Mouse (Mus musculus) cerebellum, adult 11-12 months (tissue): ENCODE measurements around the gene Epn1.
A peak's percentile ranks its signal among the peaks of the same experiment; 100 is the strongest.

ENCODE experiments used
- DNase-seq: peaks from one replicate; pipeline ENCODE4 v3.0.0; 2022

The Epn1 gene

DNA sequence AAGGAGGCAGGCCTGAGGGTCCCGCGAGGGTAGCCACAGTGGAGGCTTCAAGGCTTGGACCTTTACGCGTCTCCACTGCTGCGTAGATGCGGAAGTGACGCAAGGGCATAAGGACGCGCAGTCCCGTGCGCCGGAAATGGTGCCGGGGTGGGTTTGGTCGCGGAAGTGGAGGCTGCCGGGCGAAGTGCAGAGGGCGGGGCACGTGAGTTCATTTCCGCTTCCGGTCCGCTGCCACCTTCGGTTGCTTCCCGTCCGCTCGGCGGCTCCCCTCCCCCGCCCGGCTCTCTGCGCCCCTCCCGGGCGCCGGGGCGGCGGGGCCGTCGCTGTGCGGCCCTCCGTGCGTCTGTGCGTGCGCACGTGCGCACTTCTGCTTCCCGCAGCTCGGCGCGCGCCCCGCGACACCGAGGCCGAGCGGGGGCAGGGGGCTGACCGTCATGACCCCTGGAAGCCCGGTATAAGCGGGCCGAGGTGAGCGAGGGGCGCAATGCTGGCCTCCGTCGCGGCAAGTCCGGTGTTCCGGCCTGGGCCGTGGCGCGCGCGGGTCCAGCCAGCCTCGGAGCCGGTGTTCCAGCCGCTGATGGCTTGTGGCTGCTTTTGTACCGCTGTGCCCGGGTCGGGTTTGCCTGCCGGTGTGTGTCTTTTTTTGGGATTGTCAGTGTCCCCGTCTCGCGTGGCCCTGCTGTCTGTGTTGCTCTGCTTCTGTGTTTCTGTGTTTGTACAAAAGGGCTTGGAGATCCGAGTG, at the start of gene Epn1:
Gene Epn1, plus strand, starts transcription at position 226 of the 742 bp plus-strand sequence.
- DNase-seq: peak; percentile 97

DNA sequence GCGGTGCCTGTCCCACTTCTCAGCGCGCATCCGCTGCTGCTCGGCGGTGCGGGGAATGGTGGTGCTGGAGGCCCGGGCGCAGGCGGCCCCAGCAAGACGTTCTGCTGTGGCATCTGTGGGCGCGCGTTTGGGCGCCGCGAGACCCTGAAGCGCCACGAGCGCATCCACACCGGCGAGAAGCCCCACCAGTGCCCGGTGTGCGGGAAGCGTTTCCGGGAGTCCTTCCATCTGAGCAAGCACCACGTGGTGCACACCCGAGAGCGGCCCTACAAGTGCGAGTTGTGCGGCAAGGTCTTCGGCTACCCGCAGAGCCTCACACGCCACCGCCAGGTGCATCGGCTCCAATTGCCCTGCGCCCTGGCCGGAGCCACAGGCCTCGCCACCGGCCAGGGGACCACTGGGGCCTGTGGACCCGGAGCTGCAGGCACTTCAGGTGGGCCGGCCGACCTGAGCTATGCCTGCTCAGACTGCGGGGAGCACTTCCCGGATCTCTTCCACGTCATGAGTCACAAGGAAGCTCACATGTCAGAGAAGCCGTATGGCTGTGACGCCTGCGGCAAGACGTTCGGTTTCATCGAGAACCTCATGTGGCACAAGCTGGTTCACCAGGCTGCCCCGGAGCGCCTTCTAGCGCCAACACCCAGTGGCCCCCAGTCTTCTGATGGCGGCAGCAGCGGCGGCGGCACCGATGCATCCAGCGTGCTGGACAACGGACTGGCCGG, 49.3 kb upstream of the Epn1 start:
- no peak for DNase-seq

DNA sequence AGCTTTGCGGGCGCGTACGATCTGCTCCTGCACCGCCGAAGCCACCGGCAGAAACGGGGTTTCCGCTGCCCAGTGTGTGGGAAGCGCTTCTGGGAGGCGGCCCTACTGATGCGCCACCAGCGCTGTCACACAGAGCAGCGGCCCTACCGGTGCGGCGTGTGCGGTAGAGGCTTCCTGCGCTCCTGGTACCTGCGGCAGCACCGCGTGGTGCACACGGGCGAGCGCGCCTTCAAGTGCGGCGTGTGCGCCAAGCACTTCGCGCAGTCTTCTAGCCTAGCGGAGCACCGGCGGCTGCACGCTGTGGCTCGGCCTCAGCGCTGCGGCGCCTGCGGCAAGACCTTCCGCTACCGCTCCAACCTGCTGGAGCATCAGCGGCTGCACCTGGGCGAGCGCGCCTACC, 48.5 kb upstream of the Epn1 start:
- no peak for DNase-seq

DNA sequence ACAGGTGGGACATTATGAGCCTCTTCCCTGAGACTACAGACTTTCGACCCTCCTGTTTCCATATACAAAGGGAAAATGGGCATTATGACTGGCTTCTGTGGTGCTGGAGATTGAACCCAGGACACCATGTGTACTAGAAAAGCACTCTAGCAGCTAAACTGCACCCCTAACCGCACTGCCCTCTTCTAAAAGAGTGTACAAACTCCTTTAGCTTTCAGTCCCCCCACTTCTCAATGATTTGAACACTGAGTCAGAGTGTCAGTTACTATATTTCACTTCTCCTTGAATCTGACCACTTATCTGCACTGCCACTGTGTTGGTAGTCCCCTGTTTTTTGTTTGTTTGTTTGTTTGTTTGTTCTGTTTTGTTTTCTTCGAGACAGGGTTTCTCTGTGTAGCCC, 46.2 kb upstream of the Epn1 start, which contains the start of gene 4632433K11Rik:
Gene 4632433K11Rik, plus strand, starts transcription at position 301 of the 400 bp plus-strand sequence.
- no peak for DNase-seq

DNA sequence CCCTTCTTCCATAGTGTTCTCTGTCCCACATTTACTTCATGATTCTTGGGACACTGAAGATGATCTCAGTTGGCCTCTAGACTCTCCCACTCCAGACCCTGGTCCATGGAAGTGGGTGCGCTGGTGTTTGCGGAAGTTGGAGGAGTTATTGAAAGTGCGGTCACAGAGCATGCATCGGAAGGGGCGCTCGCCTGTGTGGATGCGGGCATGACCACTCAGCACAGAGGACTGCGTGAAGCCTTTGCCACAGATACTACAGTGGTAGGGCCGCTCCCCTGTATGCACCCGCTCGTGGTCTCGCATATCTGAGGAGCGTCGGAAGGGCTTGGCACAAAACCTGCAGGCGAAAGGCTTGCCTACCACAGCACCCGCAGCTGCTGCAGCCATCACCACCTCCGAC, 44.4 kb upstream of the Epn1 start:
- DNase-seq: no peak

DNA sequence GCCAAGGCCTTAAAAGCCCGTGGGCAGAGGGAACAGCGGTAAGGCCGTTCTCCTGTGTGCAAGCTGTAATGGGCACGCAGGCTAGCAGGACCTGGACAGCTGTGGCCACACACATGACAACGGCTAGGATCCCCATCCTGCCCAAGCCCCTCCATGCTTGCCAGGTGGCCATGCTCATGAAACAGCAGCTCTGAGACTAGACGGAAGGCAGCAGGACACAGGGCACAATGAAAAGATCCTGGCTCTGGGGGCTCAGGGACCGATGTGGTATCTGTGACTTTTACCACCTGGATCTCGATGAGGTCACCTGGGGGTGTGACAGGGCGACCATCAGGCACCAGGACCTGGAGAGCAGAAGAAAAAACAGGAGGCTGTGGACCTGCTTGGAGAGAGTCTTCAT, 43.9 kb upstream of the Epn1 start:
- DNase-seq: no peak

DNA sequence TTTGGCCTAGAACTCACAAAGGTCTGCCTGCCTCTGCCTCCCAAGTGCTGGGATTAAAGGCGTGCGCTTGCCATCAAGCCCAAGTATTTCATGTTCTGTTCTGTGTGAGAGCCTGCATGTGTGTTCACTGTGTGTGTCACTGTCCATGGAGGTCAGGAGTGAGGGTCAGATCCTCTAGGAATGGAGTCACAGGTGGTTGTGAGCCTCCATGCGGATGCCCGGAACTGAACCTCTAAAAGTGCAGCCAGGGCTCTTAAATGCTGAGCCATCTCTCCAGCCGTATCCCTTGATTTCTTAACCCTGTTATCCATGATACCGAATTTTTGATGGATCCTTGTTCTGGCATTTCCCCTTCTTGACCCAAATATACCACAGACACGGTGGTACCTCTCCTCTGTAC, 43.0 kb upstream of the Epn1 start:
- no peak for DNase-seq

DNA sequence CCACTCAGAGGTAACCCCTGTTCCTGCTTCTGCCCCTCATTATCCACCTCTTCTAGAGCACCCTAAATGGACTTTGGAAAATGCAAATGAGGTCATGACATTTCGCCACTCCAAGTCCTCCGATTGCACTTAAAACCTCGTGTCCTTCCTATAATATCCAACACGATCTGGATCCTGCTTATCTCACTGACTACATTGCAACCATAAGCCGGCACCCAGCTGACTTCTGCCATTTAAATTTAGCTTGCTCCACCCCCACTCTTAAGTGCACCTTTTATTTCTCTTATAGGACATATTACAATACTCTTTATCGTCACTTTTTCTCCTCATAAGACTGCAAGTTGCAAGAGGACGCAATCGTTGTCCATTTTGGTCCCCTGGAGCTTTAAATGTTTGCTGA, 42.6 kb upstream of the Epn1 start:
- no peak for DNase-seq

DNA sequence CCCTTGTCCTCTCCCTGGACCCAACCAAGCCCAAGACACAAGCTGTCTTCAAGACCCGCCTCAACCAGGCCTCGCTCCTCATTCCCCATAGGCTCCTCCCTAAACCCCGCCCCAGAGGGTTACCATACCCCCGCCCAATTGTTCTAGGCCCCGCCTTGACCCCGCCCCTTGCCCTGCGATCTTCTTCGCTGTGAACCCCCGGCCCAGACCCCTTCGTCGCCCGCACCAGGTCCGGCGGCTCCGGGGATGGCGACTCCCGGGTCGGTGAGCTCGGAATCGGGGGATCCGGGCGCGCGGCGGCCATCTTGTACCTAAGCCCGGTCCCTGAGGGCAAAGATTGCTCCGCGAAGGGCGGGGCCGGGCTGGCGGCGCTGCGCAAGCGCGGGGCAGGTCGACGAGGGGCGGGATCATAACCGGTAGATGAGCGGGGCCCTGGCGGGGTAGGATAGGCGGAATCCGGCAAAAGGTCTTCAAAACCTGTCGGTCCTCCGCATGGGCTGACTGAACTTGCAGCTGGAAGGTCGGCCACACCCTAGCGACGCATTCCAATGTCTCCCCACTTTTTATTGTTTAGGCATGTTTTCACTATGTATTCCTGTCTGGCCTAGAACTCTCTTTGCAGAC, 41.8 kb upstream of the Epn1 start, which contains the start of gene Zfp784:
Gene Zfp784, minus strand, starts transcription at position 338 of the 624 bp plus-strand sequence.
- peak; percentile 94 for DNase-seq

DNA sequence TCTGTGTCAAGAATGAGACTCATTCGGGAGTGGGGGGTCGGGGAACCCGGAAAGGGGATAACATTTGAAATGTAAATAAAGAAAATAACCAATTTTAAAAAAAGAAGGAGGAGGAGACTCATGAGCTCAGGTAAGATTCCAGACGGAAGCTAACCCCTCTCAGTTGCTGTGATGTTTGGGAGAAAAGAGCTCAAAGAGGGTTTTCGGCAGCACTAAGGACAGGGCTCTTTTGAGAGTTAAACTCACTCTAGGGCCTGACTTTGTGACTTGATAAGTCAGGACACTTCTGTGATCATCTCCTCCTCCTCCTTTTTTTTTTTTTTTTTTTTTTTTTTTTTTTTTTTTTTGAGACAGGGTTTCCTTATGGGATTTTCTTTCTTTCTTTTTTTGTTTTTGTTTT, 41.1 kb upstream of the Epn1 start:
- DNase-seq: no peak

DNA sequence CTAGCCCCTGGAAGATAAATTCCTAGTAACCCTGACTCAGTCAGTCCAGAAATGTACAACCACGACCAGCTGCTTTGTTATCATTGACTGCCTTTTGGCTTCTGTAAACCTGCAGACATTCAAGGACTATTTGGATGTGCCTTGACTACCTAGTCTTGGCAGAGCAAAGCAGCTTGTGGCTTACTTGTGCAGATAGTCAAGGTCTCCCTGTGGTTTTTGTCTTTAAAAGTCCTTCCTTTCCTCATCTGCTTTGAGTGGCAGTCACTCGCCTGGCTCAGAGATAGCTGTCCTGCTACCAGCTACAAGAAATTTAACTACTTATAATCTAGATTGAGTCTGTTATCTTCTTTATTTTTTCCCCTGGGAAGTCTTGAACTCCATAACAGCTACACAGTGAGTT, 35.1 kb upstream of the Epn1 start:
- no peak for DNase-seq

DNA sequence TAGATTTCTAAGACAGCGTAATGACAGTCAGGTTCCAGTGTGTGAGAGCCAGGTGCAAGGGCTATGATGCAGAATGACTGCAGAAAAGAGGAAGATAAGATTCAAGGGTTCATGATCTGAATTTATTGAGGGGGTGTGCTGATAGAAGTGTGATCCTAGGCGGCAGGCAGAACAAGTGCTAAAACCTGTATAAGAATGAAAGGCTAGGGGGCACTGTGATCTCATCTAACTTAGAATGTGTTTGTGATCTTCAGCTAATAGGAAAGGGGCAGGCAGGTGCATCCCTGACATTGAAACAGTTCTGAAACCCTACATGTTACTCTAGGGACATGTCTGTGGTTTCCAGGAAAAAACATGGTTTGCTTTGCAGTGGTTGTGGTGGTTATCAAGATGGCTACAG, 33.9 kb upstream of the Epn1 start:
- DNase-seq: no peak

DNA sequence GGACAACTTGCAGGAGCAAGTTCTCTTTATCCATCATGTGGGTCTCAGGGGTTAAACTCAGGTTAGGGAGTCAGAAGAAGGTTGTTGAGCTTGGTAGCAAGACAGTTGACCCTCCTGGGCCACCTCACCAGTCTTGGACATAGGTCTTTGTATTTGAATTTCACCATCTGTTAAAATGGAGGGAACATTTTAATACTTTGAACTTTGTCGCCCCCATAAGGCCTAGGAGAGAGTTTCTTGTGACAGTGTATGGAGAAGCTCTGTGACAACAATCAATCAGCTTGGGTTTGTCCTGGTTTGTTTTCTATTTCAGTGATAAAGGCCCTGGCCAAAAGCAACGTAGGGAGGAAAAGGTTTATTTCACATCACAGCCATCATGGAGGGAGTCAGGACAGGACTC, 32.7 kb upstream of the Epn1 start:
- DNase-seq: no peak

DNA sequence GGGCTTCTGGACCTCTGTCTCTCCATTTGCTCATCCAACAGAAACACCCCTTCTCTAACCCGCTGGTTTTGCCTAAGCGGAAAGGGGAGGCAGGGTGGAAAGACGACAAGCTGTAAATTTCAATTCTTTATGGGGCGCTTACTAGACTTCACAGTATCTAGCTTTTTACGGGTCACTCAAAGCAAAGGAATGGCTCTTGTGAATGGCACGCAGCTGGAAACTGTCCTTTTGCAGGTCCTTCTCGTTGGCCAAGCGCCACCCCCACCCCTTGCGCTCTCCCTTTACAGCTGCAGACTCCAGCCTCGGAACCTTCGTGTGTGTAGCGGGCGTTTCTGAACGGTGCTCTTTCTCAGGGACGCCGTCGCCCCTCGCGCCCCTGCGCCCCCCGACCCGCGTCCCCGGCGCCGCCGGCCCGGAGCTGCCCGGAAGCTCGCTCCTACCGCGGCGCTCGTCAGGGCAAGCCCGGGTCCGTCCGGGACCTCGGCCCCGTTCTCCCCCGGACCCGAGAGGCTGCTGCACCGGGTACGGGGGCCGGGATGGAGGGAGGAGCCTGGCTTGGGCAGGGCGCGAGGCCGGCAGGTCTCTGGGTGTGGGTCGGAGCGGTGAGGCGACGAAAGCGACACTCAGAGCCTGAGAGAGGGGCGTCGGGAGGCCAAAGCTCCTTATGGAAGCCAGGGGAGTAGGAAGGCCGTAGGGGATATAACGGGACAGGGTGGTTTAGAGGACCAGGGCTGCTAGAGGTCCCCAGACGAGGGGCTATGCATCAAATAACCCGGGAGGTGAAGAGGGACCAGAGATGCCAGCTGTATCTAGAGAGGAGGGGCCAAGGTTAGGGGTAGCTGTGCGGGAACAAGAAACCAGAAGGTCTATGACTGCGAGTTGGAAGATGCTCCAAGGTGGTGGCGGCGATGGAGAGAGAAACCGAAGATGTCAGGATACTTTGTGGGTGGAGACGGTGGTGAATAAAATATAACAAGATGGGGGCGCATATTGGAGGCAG, 28.5 kb upstream of the Epn1 start, which contains the start of gene Zfp580:
Gene Zfp580, plus strand, starts transcription at position 346 of the 1,000 bp plus-strand sequence.
- peak; percentile 83 for DNase-seq

DNA sequence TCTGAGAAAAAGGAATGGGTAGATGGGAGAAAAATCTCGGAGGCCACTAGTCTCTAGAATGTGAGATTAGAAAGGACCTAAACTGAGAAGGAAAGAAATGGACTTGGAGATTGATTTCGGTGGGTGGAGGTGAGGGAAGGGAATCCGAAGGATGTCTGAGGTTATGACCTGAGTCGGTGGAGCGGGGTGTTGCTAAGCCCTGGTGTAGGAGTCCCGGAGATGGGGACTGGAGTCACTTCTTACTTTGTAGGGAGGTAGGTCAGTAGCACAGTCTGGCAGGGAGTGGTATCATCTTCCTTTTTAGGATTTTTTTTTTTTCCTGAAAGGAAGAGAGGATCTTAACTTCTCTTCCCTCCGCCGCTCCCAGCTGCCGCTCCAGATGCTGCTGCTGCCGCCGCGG, 27.6 kb upstream of the Epn1 start:
- DNase-seq: no peak

DNA sequence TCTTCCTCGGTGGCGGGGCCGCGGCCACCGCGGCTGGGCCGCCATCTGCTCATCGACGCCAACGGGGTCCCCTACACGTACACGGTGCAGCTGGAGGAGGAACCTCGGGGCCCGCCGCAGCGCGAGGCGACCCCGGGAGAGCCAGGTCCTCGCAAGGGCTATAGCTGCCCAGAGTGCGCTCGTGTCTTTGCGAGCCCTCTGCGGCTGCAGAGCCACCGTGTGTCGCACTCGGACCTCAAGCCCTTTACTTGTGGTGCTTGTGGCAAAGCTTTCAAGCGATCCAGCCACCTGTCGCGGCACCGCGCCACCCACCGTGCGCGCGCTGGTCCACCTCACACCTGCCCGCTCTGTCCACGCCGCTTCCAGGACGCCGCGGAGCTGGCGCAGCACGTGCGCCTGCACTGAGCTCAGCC, 27.1 kb upstream of the Epn1 start:
- peak; percentile 62 for DNase-seq

DNA sequence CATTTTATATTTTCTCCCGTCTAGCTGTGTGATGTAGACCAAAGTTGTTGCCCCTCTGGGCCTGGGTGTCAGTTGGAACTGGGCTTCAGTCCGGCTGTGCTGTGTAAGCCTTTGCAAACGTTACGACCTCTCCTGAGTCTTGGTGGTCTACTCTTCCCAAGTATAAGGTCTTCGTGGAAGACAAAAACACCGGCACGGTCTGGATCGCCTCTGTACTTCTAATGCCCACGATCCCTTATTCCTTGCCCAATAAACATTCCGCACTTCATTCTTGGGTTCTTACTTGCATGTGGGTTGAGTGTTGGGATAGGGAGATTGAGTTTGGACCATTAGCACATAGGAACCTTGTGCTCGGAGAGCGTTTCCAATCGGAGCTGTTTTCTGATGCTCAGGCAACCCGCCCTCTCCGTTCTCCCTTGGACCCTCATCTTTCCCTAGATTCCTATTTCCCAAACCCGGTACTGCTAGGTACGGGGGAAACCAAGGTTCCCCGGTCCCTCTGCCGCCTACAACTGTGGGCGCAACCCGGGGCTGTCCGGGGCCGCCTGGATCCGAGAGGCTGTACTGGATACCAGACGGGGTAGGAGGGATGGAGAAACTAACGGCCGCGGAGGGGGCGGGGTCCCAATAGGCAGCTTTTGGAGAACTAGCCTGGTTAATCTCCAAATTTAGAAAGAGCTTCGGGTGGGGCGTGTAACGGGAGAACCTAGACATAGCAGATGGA, 26.4 kb upstream of the Epn1 start:
- DNase-seq: peak; percentile 52

DNA sequence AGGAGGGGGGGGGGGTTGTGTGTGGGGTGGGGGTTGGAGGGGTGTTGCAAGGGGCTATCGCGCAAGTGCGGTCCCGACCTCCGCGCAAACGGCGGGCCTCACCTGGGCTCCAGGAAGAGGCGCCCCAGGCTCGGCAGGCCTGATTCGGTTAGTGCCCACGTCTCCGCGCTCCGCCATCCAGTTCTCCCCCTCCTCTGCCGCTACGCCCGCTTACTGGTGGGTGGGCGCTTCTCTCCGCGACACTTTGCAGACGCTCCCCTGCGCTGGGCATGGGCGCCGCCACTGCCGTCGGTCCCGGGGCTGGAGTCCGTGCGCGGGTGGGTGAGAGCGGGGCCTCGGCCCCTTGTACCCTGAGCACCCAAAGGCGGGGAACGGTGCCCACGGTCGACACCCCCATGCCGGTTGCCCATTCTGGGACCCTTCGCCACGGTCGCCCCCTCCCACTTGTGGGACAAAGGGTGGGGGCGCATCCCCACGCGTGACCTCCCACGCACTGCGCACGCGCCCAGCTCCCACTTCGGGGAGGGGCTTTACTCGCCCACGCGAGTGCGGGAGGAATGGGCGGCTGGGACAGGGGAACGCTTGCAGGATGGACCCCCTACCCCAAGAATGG, 23.3 kb upstream of the Epn1 start:
- peak; percentile 74 for DNase-seq

DNA sequence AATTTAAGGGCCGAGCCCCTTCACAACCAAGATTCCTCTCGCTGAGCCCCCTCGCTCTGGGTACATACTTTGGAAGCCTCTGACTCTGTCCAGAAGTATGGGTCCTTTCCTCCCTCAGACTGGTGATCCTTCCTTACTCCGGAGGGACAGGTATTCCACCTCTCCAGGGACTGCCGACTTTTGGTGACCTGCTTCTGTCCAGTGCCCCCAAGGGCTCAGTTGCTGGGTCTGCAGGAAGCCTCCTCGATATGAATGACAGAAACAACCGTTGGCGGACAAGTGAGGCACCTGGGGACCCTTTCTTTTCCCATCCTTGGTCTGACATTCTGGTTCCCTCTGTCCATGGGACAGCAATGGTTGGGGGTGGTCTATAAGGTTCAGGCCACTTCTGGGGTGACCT, 22.7 kb upstream of the Epn1 start:
- DNase-seq: peak; percentile 51

DNA sequence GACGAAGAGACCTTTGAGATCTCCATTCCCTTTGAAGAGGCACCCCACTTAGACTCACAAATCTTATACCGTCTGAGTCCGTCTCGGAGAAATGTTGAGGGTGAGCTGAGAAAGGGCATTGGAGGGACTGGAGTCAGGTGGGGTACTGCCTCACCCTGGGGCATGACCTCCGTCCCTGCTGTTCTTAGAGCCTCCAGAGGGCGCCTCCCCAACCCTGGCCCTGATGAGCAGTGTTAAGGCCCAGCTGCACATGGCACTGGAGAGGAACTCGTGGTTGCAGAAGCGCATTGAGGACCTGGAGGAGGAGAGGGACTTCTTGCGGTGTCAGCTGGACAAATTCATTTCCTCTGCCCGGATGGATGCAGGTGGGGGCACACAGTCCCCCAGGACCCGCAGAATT, 22.2 kb upstream of the Epn1 start:
- peak; percentile 55 for DNase-seq

DNA sequence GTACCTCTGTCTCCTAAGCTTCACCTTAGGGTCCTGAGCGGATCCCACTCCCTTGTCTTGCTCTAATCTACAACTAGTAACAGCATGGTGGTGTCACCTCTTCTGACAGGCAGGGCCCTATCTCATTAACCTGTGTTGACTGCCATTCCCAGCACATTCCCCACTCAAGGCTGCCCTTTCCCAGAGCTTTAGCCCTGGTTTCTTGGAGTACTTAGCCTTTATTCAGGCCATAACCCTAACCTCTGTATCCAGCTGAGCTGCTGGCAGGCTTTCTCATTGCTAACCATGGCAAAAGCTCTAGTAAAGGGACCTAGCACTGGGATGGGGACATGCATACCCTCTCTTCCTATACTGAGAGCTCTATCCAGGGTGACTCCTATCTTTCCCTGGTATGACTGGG, 21.4 kb upstream of the Epn1 start:
- DNase-seq: peak; percentile 58
